Mouse (Mus musculus): Measurements from ENCODE around the gene Mif4gd.

DNA sequence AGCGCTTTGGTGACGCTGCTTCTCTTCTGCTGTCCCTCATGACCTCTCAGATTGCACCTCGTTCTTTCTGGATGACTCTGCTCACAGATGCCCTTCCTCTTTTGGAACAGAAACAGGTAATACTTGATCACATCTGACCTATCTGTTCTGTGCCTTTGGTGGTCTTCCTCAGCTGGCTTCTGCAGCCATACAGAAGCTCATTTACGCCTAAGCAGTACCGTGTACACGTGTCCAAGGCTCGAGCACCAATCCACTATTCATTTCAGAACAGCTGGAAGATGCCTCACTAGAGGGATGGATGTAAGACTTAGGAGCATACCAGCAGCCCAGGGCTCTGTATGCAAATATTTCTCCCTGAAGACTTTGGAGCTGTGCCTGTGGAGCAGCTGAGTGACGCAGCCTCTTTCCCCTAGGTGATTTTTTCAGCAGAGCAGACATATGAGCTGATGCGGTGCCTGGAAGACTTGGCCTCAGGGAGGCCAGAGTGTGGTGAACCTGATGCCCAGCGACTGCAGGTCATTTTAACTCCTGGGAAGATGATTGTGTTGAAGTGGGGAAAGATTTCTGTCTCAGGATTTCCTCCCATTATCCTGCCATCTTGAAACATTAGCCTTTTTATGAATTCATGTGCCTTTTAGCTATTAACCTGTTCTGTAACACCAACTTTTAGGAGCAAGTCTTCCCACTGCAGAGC is 29.7 kb downstream of the Mif4gd start:
- no peak for TF ChIP-seq CTCF (IDR thresholded peaks at IDR 0.05; ENCODE audit: low read depth, low read length)
- no peak for TF ChIP-seq POLR2A (IDR thresholded peaks at IDR 0.05; ENCODE audit: borderline replicate concordance, low read depth, low read length)

Measured in bone marrow macrophage, adult 2 months (primary cell).